19 mouse cellular contexts compared by ENCODE assay signal in genomic region chr1:176013497-176014268, GRCm38 (mm10). TPM values are rescaled to one million over a fixed set of nuclear protein-coding genes. Genes with fewer than 3 reads are reported as not detected.
DNase-seq lines count a peak whose midpoint lies in the region; ATAC-seq and TF ChIP-seq lines count a peak whose summit lies in the region.
"Had no signal": no experiment of that assay in that cellular context is flagged by ENCODE, and none has a peak within 500 bp of the region (broad histone marks: within the 10 kb centered on the region; RNA-seq: fewer than 3 reads in every experiment).

No protein-coding gene starts in this region.

- peak; percentile 84 for ATAC-seq in hindbrain, embryonic 11.5 days (ENCODE audit: low FRiP score)
- ATAC-seq in hindbrain, postnatal 0 days: no peak
- ATAC-seq in forebrain, embryonic 11.5 days (replicated peaks; ENCODE audit: low FRiP score): peak; percentile 86
- no peak for ATAC-seq in hindbrain, embryonic 15.5 days (ENCODE audit: low FRiP score, low read depth)
- 0 out of 2 replicates have a peak, but pooled peaks have one; percentile 26 for ATAC-seq in neural tube, embryonic 13.5 days (ENCODE audit: low read depth)
- ATAC-seq in heart, embryonic 12.5 days (ENCODE audit: insufficient number of reproducible peaks, low FRiP score): no peak
- no peak for ATAC-seq in activated CD4-positive, CD25-positive, alpha-beta regulatory T cell, adult 4 months
- ATAC-seq: lung, postnatal 0 days had no signal

- 14% methylated on average over 3 of the region's 3 CpGs for WGBS in hindbrain, embryonic 11.5 days
- 11% methylated on average over 3 of the region's 3 CpGs for WGBS in hindbrain, postnatal 0 days
- 5% methylated on average over 3 of the region's 3 CpGs for WGBS in forebrain, embryonic 11.5 days
- 6% methylated on average over 3 of the region's 3 CpGs for WGBS in hindbrain, embryonic 15.5 days
- 5% methylated on average over 3 of the region's 3 CpGs for WGBS in neural tube, embryonic 13.5 days
- 59% methylated on average over 3 of the region's 3 CpGs for WGBS in heart, embryonic 12.5 days

- H3K4me3 ChIP-seq in hindbrain, embryonic 11.5 days (ENCODE audit: low read depth, low read length): no peak overlapping the region
- no peak overlapping the region for H3K4me3 ChIP-seq in hindbrain, postnatal 0 days (ENCODE audit: low read length)
- no peak overlapping the region for H3K4me3 ChIP-seq in forebrain, embryonic 11.5 days (ENCODE audit: low read depth, low read length)
- no peak overlapping the region for H3K4me3 ChIP-seq in hindbrain, embryonic 15.5 days
- H3K4me3 ChIP-seq in neural tube, embryonic 13.5 days: no peak overlapping the region
- H3K4me3 ChIP-seq in heart, embryonic 12.5 days: no peak overlapping the region
- H3K4me3 ChIP-seq: limb, embryonic 10.5 days; liver, embryonic 13.5 days had no signal

- no peaks in the 10 kb centered on the region for H3K9me3 ChIP-seq in hindbrain, embryonic 11.5 days (ENCODE audit: control insufficient read depth, low read length)
- no peaks in the 10 kb centered on the region for H3K9me3 ChIP-seq in hindbrain, postnatal 0 days (ENCODE audit: low read length)
- H3K9me3 ChIP-seq in forebrain, embryonic 11.5 days (ENCODE audit: control insufficient read depth, low read length): no peaks in the 10 kb centered on the region
- no peaks in the 10 kb centered on the region for H3K9me3 ChIP-seq in hindbrain, embryonic 15.5 days
- 0 out of 2 replicates have a peak, but pooled peaks cover under 1% of the 10 kb centered on the region for H3K9me3 ChIP-seq in neural tube, embryonic 13.5 days
- 0 out of 2 replicates have a peak, but pooled peaks cover 3% of the 10 kb centered on the region for H3K9me3 ChIP-seq in heart, embryonic 12.5 days (replicated peaks)
- H3K9me3 ChIP-seq: limb, embryonic 10.5 days; liver, embryonic 13.5 days had no signal

- no peak overlapping the region for H3K9ac ChIP-seq in hindbrain, embryonic 11.5 days (ENCODE audit: low read depth, low read length)
- no peak overlapping the region for H3K9ac ChIP-seq in hindbrain, postnatal 0 days (replicated peaks; ENCODE audit: low read length)
- no peak overlapping the region for H3K9ac ChIP-seq in forebrain, embryonic 11.5 days (ENCODE audit: low read length)
- H3K9ac ChIP-seq in hindbrain, embryonic 15.5 days: no peak overlapping the region
- no peak overlapping the region for H3K9ac ChIP-seq in neural tube, embryonic 13.5 days
- no peak overlapping the region for H3K9ac ChIP-seq in heart, embryonic 12.5 days
- H3K9ac ChIP-seq: liver, embryonic 13.5 days had no signal

- H3K36me3 ChIP-seq in hindbrain, embryonic 11.5 days (ENCODE audit: control insufficient read depth, insufficient read depth, low read length): no peaks in the 10 kb centered on the region
- H3K36me3 ChIP-seq in hindbrain, postnatal 0 days (ENCODE audit: insufficient read depth, low read length): no peaks in the 10 kb centered on the region
- no peaks in the 10 kb centered on the region for H3K36me3 ChIP-seq in forebrain, embryonic 11.5 days (ENCODE audit: control insufficient read depth, insufficient read depth, low read length)
- H3K36me3 ChIP-seq in hindbrain, embryonic 15.5 days: no peaks in the 10 kb centered on the region
- H3K36me3 ChIP-seq in neural tube, embryonic 13.5 days: no peaks in the 10 kb centered on the region
- no peaks in the 10 kb centered on the region for H3K36me3 ChIP-seq in heart, embryonic 12.5 days
- H3K36me3 ChIP-seq: limb, embryonic 10.5 days; liver, embryonic 13.5 days had no signal

- H3K27me3 ChIP-seq in hindbrain, embryonic 11.5 days (ENCODE audit: control insufficient read depth, insufficient read depth, low read length): no peaks in the 10 kb centered on the region
- no peaks in the 10 kb centered on the region for H3K27me3 ChIP-seq in hindbrain, postnatal 0 days (ENCODE audit: insufficient read depth, low read length)
- no peaks in the 10 kb centered on the region; the same call in 1 of the 2 replicates for H3K27me3 ChIP-seq in forebrain, embryonic 11.5 days (ENCODE audit: control insufficient read depth, insufficient read depth, low read length)
- no peaks in the 10 kb centered on the region for H3K27me3 ChIP-seq in hindbrain, embryonic 15.5 days
- no peaks in the 10 kb centered on the region for H3K27me3 ChIP-seq in neural tube, embryonic 13.5 days
- no peaks in the 10 kb centered on the region for H3K27me3 ChIP-seq in heart, embryonic 12.5 days (replicated peaks)
- H3K27me3 ChIP-seq: liver, embryonic 13.5 days had no signal

- no peak for TF ChIP-seq CTCF in hindbrain, postnatal 0 days (IDR thresholded peaks at IDR 0.05; ENCODE audit: low read depth)

- DNase-seq in hindbrain, embryonic 11.5 days (ENCODE audit: low spot score): peak; percentile 46
- no peak for DNase-seq in hindbrain, postnatal 0 days (ENCODE audit: low spot score)
- DNase-seq in forebrain, embryonic 11.5 days (ENCODE audit: low spot score): no peak
- DNase-seq in heart, postnatal 25 days (ENCODE audit: low spot score): no peak
- DNase-seq: adrenal gland, postnatal 25 days; cerebellum, postnatal 25 days; heart, adult 18-20 months; heart, postnatal 10 days; kidney, adult 11 months; kidney, postnatal 25 days; liver, embryonic 13.5 days; thymus, postnatal 25 days had no signal

- no peak overlapping the region for H3K4me2 ChIP-seq in hindbrain, embryonic 11.5 days (replicated peaks; ENCODE audit: low read depth, low read length)
- H3K4me2 ChIP-seq in hindbrain, postnatal 0 days (ENCODE audit: low read depth, low read length): no peak overlapping the region
- H3K4me2 ChIP-seq in forebrain, embryonic 11.5 days (ENCODE audit: low read depth, low read length, severe bottlenecking): no peak overlapping the region
- H3K4me2 ChIP-seq in hindbrain, embryonic 15.5 days: no peak overlapping the region
- H3K4me2 ChIP-seq in neural tube, embryonic 13.5 days: no peak overlapping the region
- no peak overlapping the region for H3K4me2 ChIP-seq in heart, embryonic 12.5 days
- H3K4me2 ChIP-seq: liver, embryonic 13.5 days had no signal

- intact Hi-C loops in heart, postnatal 25 days (cut with DNase I): no loop called here

- H3K27ac ChIP-seq in hindbrain, embryonic 11.5 days (ENCODE audit: low read depth, low read length): 0 out of 2 replicates have a peak overlapping the region, but pooled peaks have one; percentile 36
- H3K27ac ChIP-seq in hindbrain, postnatal 0 days: no peak overlapping the region
- peak overlapping the region; percentile 13; the same call in 1 of the 2 replicates for H3K27ac ChIP-seq in forebrain, embryonic 11.5 days (ENCODE audit: low read depth, low read length)
- 0 out of 2 replicates have a peak overlapping the region, but pooled peaks have one; percentile 38 for H3K27ac ChIP-seq in hindbrain, embryonic 15.5 days (replicated peaks)
- H3K27ac ChIP-seq in neural tube, embryonic 13.5 days (replicated peaks): no peak overlapping the region
- H3K27ac ChIP-seq in heart, embryonic 12.5 days (ENCODE audit: poor library complexity, severe bottlenecking): no peak overlapping the region
- H3K27ac ChIP-seq: limb, embryonic 10.5 days; liver, embryonic 13.5 days had no signal

- 0 out of 2 replicates have a peak, but pooled peaks cover 2% of the 10 kb centered on the region for H3K4me1 ChIP-seq in hindbrain, embryonic 11.5 days (replicated peaks; ENCODE audit: control insufficient read depth, insufficient read depth, low read length)
- H3K4me1 ChIP-seq in hindbrain, postnatal 0 days (ENCODE audit: insufficient read depth, low read length): no peaks in the 10 kb centered on the region
- no peaks in the 10 kb centered on the region for H3K4me1 ChIP-seq in forebrain, embryonic 11.5 days (replicated peaks; ENCODE audit: control insufficient read depth, insufficient read depth, low read length)
- H3K4me1 ChIP-seq in hindbrain, embryonic 15.5 days (replicated peaks): peaks cover 5% of the 10 kb centered on the region; the same call in 1 of the 2 replicates
- peaks cover 16% of the 10 kb centered on the region for H3K4me1 ChIP-seq in neural tube, embryonic 13.5 days (replicated peaks)
- no peaks in the 10 kb centered on the region for H3K4me1 ChIP-seq in heart, embryonic 12.5 days (replicated peaks)
- H3K4me1 ChIP-seq: liver, embryonic 13.5 days had no signal

RNA-seq across cellular contexts. Expression of gene Rbm8a2, which starts 34.8 kb away (rescaled TPM):
- polyA plus RNA-seq in hindbrain, embryonic 11.5 days (2014; fragmentation: Nextera tagmentation; extraction: Ambion mirVana): 1.2 and 1.3 TPM in 2 replicates
- not detected in 2 replicates for total RNA-seq in hindbrain, postnatal 0 days (2014; rRNA removed)
- polyA plus RNA-seq in hindbrain, postnatal 0 days (2015; fragmentation: Nextera tagmentation; extraction: Ambion mirVana): 0.53 and 0.55 TPM in 2 replicates
- 0.67 and 1.0 TPM in 2 replicates for polyA plus RNA-seq in forebrain, embryonic 11.5 days (2014; fragmentation: Nextera tagmentation; extraction: Ambion mirVana)
- polyA plus RNA-seq in hindbrain, embryonic 15.5 days (2015; fragmentation: Nextera tagmentation; extraction: Ambion mirVana): 0.40 and 0.73 TPM in 2 replicates
- polyA plus RNA-seq in neural tube, embryonic 13.5 days (2015; fragmentation: Nextera tagmentation; extraction: Ambion mirVana): 0.77 and 1.1 TPM in 2 replicates
- 0.42 and 0.51 TPM in 2 replicates for polyA plus RNA-seq in heart, embryonic 12.5 days (2016; fragmentation: Nextera tagmentation; extraction: Ambion mirVana)
- not detected for total RNA-seq in heart, postnatal 25 days (2021)
- polyA plus RNA-seq in activated CD4-positive, CD25-positive, alpha-beta regulatory T cell, adult 4 months (2017; shearing (Covaris generic)): 1 to 10 TPM in 1 of 2 experiments, not detected in 1; 3.2 TPM
- total RNA-seq: adrenal gland, postnatal 25 days; gastrocnemius, adult 18-20 months; heart, adult 18-20 months; heart, postnatal 10 days had no signal

Comparison
In these comparisons a context has a peak if more than half of its experiments do, and no peak if none do; other contexts are left out.
1. ATAC-seq: peak in hindbrain, embryonic 11.5 days (single experiment), forebrain, embryonic 11.5 days (single experiment) and neural tube, embryonic 13.5 days (single experiment); none in hindbrain, postnatal 0 days (single experiment), hindbrain, embryonic 15.5 days (single experiment), heart, embryonic 12.5 days (single experiment) and activated CD4-positive, CD25-positive, alpha-beta regulatory T cell, adult 4 months (single experiment).
2. H3K27ac ChIP-seq: peak in hindbrain, embryonic 11.5 days (single experiment), forebrain, embryonic 11.5 days (single experiment) and hindbrain, embryonic 15.5 days (single experiment); none in hindbrain, postnatal 0 days (single experiment), neural tube, embryonic 13.5 days (single experiment) and heart, embryonic 12.5 days (single experiment).